Mouse (Mus musculus) erythroid progenitor cell, adult 5-6 weeks (primary cell): ENCODE results near the gene Rap1b. TPM values are rescaled to one million over a fixed set of nuclear protein-coding genes. Genes with fewer than 3 reads are reported as not detected.

ENCODE experiments used
- ATAC-seq: replicated peaks from 2 replicates; pipeline ENCODE4 v1.8.0; 2016; ENCODE audit warnings: moderate number of reproducible peaks, mild to moderate bottlenecking, moderate TSS enrichment, inconsistent platforms; ENCODE audit not compliant: poor library complexity, low FRiP score, severe bottlenecking
- total RNA-seq, 2 experiments: library from RNA; stranded (forward) in 1 of 2; stranded (reverse) in 1 of 2; fragments of 150-400 nt in 1 of 2; fragments of 186-747, 209-891 nt in 1 of 2; gene quantifications; 2 replicates each; pipeline versions ENCODE4 v1.2.3 to v1.2.4; 2015 to 2017; ENCODE audit warnings: low replicate concordance in 2 of 2

Rap1b gene
- total RNA-seq, 2 experiments from 2014 or later: 27.2 to 114 TPM

GRCm38 (mm10) chr10:117792141-117793091 lies 53.4 kb downstream of the Rap1b start, which contains the start of gene Nup107:
TSS of gene Nup107 (minus strand) at chr10:117792705.
- ATAC-seq: peak; percentile 94

GRCm38 (mm10) chr10:117791171-117791470 lies 54.7 kb downstream of the Rap1b start:
- no peak for ATAC-seq

- ATAC-seq: no peak
Observed at GRCm38 (mm10) chr10:117790421-117791170, 55.2 kb downstream of the Rap1b start.

GRCm38 (mm10) chr10:117790011-117790410 lies 55.8 kb downstream of the Rap1b start:
- no peak for ATAC-seq

- no peak for ATAC-seq
Observed at GRCm38 (mm10) chr10:117784646-117785045, 61.2 kb downstream of the Rap1b start.

- no peak for ATAC-seq
Observed at GRCm38 (mm10) chr10:117783786-117784420, 61.9 kb downstream of the Rap1b start.

GRCm38 (mm10) chr10:117782491-117783260 lies 63.2 kb downstream of the Rap1b start:
- no peak for ATAC-seq

GRCm38 (mm10) chr10:117782056-117782455 lies 63.8 kb downstream of the Rap1b start:
- no peak for ATAC-seq

GRCm38 (mm10) chr10:117781021-117781725 lies 64.7 kb downstream of the Rap1b start:
- ATAC-seq: no peak

- no peak for ATAC-seq
Observed at GRCm38 (mm10) chr10:117780306-117780911, 65.4 kb downstream of the Rap1b start.

GRCm38 (mm10) chr10:117779581-117780305 lies 66.1 kb downstream of the Rap1b start:
- no peak for ATAC-seq

GRCm38 (mm10) chr10:117778951-117779350 lies 66.9 kb downstream of the Rap1b start:
- ATAC-seq: no peak

- ATAC-seq: no peak
Observed at GRCm38 (mm10) chr10:117778328-117778910, 67.4 kb downstream of the Rap1b start.

- no peak for ATAC-seq
Observed at GRCm38 (mm10) chr10:117777501-117778327, 68.1 kb downstream of the Rap1b start.

- no peak for ATAC-seq
Observed at GRCm38 (mm10) chr10:117777103-117777470, 68.7 kb downstream of the Rap1b start.

GRCm38 (mm10) chr10:117776281-117777102 lies 69.3 kb downstream of the Rap1b start:
- ATAC-seq: no peak
